Mouse (Mus musculus): ENCODE data around the gene Ugt1a10. TPM values are rescaled to one million over a fixed set of nuclear protein-coding genes. Genes with fewer than 3 reads are reported as not detected.

Ugt1a10 gene
- total and polyA plus RNA-seq, 2 experiments from 2014 or later, result not detected

GRCm38 (mm10) chr1:88245881-88246280 lies 190.7 kb downstream of the Ugt1a10 start:
- Histone ChIP-seq H3K27me3 (ENCODE audit: insufficient read depth, low read length) (no peaks in the 10 kb centered on the region), H3K4me1 (ENCODE audit: insufficient read depth, low read length) (no peaks in the 10 kb centered on the region), H3K9ac (replicated peaks; ENCODE audit: low read length, poor library complexity, severe bottlenecking) (no peak overlapping the region), H3K27ac (ENCODE audit: low read depth, low read length) (no peak overlapping the region), H3K4me2 (ENCODE audit: low read depth, low read length, poor library complexity, severe bottlenecking) (no peak overlapping the region), H3K4me3 (ENCODE audit: low read depth, low read length) (no peak overlapping the region), H3K9me3 (ENCODE audit: low read length) (peaks cover 100% of the 10 kb centered on the region), H3K36me3 (ENCODE audit: insufficient read depth, low read length) (no peaks in the 10 kb centered on the region)
- no peak for DNase-seq (ENCODE audit: low spot score)
- 75% methylated on average over 6 of the region's 6 CpGs for WGBS
- no peak; the same call in 1 of the 2 replicates for ATAC-seq (ENCODE audit: low FRiP score)
- TF ChIP-seq CTCF (IDR thresholded peaks at IDR 0.05), result no peak

- Histone ChIP-seq H3K27ac (ENCODE audit: low read depth, low read length) (no peak overlapping the region), H3K27me3 (ENCODE audit: insufficient read depth, low read length) (no peaks in the 10 kb centered on the region), H3K4me3 (ENCODE audit: low read depth, low read length) (no peak overlapping the region), H3K4me2 (ENCODE audit: low read depth, low read length, poor library complexity, severe bottlenecking) (no peak overlapping the region), H3K4me1 (ENCODE audit: insufficient read depth, low read length) (no peaks in the 10 kb centered on the region), H3K36me3 (ENCODE audit: insufficient read depth, low read length) (no peaks in the 10 kb centered on the region), H3K9me3 (ENCODE audit: low read length) (peaks cover 100% of the 10 kb centered on the region), H3K9ac (replicated peaks; ENCODE audit: low read length, poor library complexity, severe bottlenecking) (no peak overlapping the region)
- ATAC-seq (ENCODE audit: low FRiP score) (no peak), DNase-seq (ENCODE audit: low spot score) (no peak)
- 44% methylated on average over 6 of the region's 6 CpGs for WGBS
- no peak for TF ChIP-seq CTCF (IDR thresholded peaks at IDR 0.05)
Observed at GRCm38 (mm10) chr1:88246386-88246785, 191.2 kb downstream of the Ugt1a10 start.

GRCm38 (mm10) chr1:88247660-88248059 lies 192.5 kb downstream of the Ugt1a10 start:
- H3K4me1 ChIP-seq (ENCODE audit: insufficient read depth, low read length), result no peaks in the 10 kb centered on the region
- H3K4me2 ChIP-seq (ENCODE audit: low read depth, low read length, poor library complexity, severe bottlenecking), result no peak overlapping the region
- 50% methylated on average over 2 of the region's 2 CpGs for WGBS
- TF ChIP-seq CTCF (IDR thresholded peaks at IDR 0.05), result no peak
- H3K4me3 ChIP-seq (ENCODE audit: low read depth, low read length), result no peak overlapping the region
- no peak overlapping the region for H3K9ac ChIP-seq (replicated peaks; ENCODE audit: low read length, poor library complexity, severe bottlenecking)
- no peaks in the 10 kb centered on the region for H3K27me3 ChIP-seq (ENCODE audit: insufficient read depth, low read length)
- H3K36me3 ChIP-seq (ENCODE audit: insufficient read depth, low read length), result no peaks in the 10 kb centered on the region
- no peak overlapping the region for H3K27ac ChIP-seq (ENCODE audit: low read depth, low read length)
- ATAC-seq (ENCODE audit: low FRiP score) (no peak), DNase-seq (ENCODE audit: low spot score) (no peak)
- peaks cover 97% of the 10 kb centered on the region for H3K9me3 ChIP-seq (ENCODE audit: low read length)

GRCm38 (mm10) chr1:88248658-88249057 lies 193.5 kb downstream of the Ugt1a10 start:
- H3K36me3 ChIP-seq (ENCODE audit: insufficient read depth, low read length), result no peaks in the 10 kb centered on the region
- DNase-seq (ENCODE audit: low spot score), result no peak
- no peak for TF ChIP-seq CTCF (IDR thresholded peaks at IDR 0.05)
- no peak overlapping the region for H3K9ac ChIP-seq (replicated peaks; ENCODE audit: low read length, poor library complexity, severe bottlenecking)
- peaks cover 97% of the 10 kb centered on the region for H3K9me3 ChIP-seq (ENCODE audit: low read length)
- no peak overlapping the region for H3K27ac ChIP-seq (ENCODE audit: low read depth, low read length)
- no peaks in the 10 kb centered on the region for H3K27me3 ChIP-seq (ENCODE audit: insufficient read depth, low read length)
- 68% methylated on average over 4 of the region's 4 CpGs for WGBS
- H3K4me3 ChIP-seq (ENCODE audit: low read depth, low read length), result no peak overlapping the region
- ATAC-seq (ENCODE audit: low FRiP score), result no peak
- H3K4me2 ChIP-seq (ENCODE audit: low read depth, low read length, poor library complexity, severe bottlenecking), result no peak overlapping the region
- H3K4me1 ChIP-seq (ENCODE audit: insufficient read depth, low read length), result no peaks in the 10 kb centered on the region

GRCm38 (mm10) chr1:88249596-88249995 lies 194.4 kb downstream of the Ugt1a10 start:
- no peak for TF ChIP-seq CTCF (IDR thresholded peaks at IDR 0.05)
- no peak overlapping the region for H3K27ac ChIP-seq (ENCODE audit: low read depth, low read length)
- DNase-seq (ENCODE audit: low spot score), result no peak
- 76% methylated on average over 7 of the region's 7 CpGs for WGBS
- no peak for ATAC-seq (ENCODE audit: low FRiP score)
- H3K27me3 ChIP-seq (ENCODE audit: insufficient read depth, low read length), result no peaks in the 10 kb centered on the region
- H3K9me3 ChIP-seq (ENCODE audit: low read length), result peaks cover 97% of the 10 kb centered on the region
- H3K4me2 ChIP-seq (ENCODE audit: low read depth, low read length, poor library complexity, severe bottlenecking), result no peak overlapping the region
- no peak overlapping the region for H3K9ac ChIP-seq (replicated peaks; ENCODE audit: low read length, poor library complexity, severe bottlenecking)
- no peaks in the 10 kb centered on the region for H3K36me3 ChIP-seq (ENCODE audit: insufficient read depth, low read length)
- no peaks in the 10 kb centered on the region for H3K4me1 ChIP-seq (ENCODE audit: insufficient read depth, low read length)
- no peak overlapping the region for H3K4me3 ChIP-seq (ENCODE audit: low read depth, low read length)

GRCm38 (mm10) chr1:88250023-88250422 lies 194.8 kb downstream of the Ugt1a10 start:
- ATAC-seq (ENCODE audit: low FRiP score) (no peak), DNase-seq (ENCODE audit: low spot score) (no peak)
- H3K4me3 ChIP-seq (ENCODE audit: low read depth, low read length), result no peak overlapping the region
- WGBS, result 80% methylated on average over 5 of the region's 5 CpGs
- no peaks in the 10 kb centered on the region for H3K27me3 ChIP-seq (ENCODE audit: insufficient read depth, low read length)
- no peak for TF ChIP-seq CTCF (IDR thresholded peaks at IDR 0.05)
- H3K9me3 ChIP-seq (ENCODE audit: low read length), result peaks cover 97% of the 10 kb centered on the region
- no peak overlapping the region for H3K4me2 ChIP-seq (ENCODE audit: low read depth, low read length, poor library complexity, severe bottlenecking)
- no peak overlapping the region for H3K27ac ChIP-seq (ENCODE audit: low read depth, low read length)
- H3K36me3 ChIP-seq (ENCODE audit: insufficient read depth, low read length), result no peaks in the 10 kb centered on the region
- H3K9ac ChIP-seq (replicated peaks; ENCODE audit: low read length, poor library complexity, severe bottlenecking), result no peak overlapping the region
- no peaks in the 10 kb centered on the region for H3K4me1 ChIP-seq (ENCODE audit: insufficient read depth, low read length)
